Mouse (Mus musculus) liver, embryonic 12.5 days (tissue): ENCODE measurements around the gene Nipa1. TPM values are rescaled to one million over a fixed set of nuclear protein-coding genes. Genes with fewer than 3 reads are reported as not detected.
A peak's percentile ranks its signal among the peaks of the same experiment; 100 is the strongest.
"Not testable (repeated sequence)": the region's sequence is repeated elsewhere in the genome, so short reads cannot be mapped to it uniquely, and the experiment has no call there.

Experiments
- ATAC-seq: fragments of 200-750 bp; cut with Nextera tagmentation; 2 replicates; pipeline ENCODE4 v1.8.0; 2017; ENCODE audit warnings: moderate number of reproducible peaks, mild to moderate bottlenecking, moderate library complexity
- H3K27ac ChIP-seq: fragments of 300-500 bp; sonication (generic); 2 replicates; pipeline ENCODE4 v1.5.1; 2016; ENCODE audit warnings: mild to moderate bottlenecking
- H3K27me3 ChIP-seq: fragments of 300-500 bp; sonication (generic); replicated peaks from 2 replicates; pipeline ENCODE4 v1.6.1; 2016; ENCODE audit warnings: mild to moderate bottlenecking, moderate library complexity
- H3K36me3 ChIP-seq: fragments of 300-500 bp; sonication (generic); 2 replicates; pipeline ENCODE4 v1.6.1; 2016; ENCODE audit warnings: mild to moderate bottlenecking, moderate library complexity
- H3K4me1 ChIP-seq: fragments of 300-500 bp; sonication (generic); 2 replicates; pipeline ENCODE4 v1.6.1; 2016
- H3K4me2 ChIP-seq: fragments of 300-500 bp; sonication (generic); 2 replicates; pipeline ENCODE4 v1.6.1; 2016; ENCODE audit warnings: mild to moderate bottlenecking, moderate library complexity
- H3K4me3 ChIP-seq: fragments of 300-500 bp; sonication (generic); 2 replicates; pipeline ENCODE4 v1.5.1; 2016; ENCODE audit warnings: mild to moderate bottlenecking, moderate library complexity
- H3K9ac ChIP-seq: fragments of 300-500 bp; sonication (generic); 2 replicates; pipeline ENCODE4 v1.6.1; 2016; ENCODE audit warnings: mild to moderate bottlenecking, moderate library complexity
- H3K9me3 ChIP-seq: fragments of 300-500 bp; sonication (generic); replicated peaks from 2 replicates; pipeline ENCODE4 v1.6.1; 2016; ENCODE audit warnings: mild to moderate bottlenecking, moderate library complexity
- WGBS: fragments of 180-500 bp; shearing (Covaris S2); methylation state at CpG from one replicate; pipeline ENCODE4 v1.1.7; 2016; ENCODE audit not compliant: insufficient replicate concordance; 5-methylcytosine and 5-hydroxymethylcytosine counted together
- polyA plus RNA-seq: library from polyadenylated mRNA; unstranded; fragments of >200 nt; fragmentation: Nextera tagmentation; extraction: Ambion mirVana; gene quantifications from 2 replicates; pipeline ENCODE4 v1.2.1, GENCODE M21; 2016

Nipa1 gene
- polyA plus RNA-seq, 1 experiment from 2014 or later: 20.6 TPM

DNA sequence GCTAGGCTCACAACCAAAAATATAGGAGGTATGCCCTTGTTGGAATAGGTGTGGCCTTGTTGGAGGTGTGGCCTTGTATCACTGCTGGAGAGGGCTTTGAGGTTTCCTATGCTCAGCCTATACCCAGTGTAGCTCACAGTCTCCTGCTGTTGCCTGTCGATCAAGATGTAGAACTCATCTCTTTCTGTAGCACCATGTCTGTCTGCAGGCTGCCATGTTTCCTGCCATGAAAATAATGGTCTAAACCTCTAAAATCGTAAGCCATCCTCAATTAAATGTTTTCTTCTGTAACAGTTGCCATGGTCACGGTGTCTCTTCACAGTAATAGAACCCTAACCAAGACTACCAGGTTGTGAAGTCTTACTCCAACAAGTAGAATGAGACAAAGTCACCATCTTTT is 3.8 kb upstream of the Nipa1 start:
- no peak overlapping the region for H3K4me2 ChIP-seq

DNA sequence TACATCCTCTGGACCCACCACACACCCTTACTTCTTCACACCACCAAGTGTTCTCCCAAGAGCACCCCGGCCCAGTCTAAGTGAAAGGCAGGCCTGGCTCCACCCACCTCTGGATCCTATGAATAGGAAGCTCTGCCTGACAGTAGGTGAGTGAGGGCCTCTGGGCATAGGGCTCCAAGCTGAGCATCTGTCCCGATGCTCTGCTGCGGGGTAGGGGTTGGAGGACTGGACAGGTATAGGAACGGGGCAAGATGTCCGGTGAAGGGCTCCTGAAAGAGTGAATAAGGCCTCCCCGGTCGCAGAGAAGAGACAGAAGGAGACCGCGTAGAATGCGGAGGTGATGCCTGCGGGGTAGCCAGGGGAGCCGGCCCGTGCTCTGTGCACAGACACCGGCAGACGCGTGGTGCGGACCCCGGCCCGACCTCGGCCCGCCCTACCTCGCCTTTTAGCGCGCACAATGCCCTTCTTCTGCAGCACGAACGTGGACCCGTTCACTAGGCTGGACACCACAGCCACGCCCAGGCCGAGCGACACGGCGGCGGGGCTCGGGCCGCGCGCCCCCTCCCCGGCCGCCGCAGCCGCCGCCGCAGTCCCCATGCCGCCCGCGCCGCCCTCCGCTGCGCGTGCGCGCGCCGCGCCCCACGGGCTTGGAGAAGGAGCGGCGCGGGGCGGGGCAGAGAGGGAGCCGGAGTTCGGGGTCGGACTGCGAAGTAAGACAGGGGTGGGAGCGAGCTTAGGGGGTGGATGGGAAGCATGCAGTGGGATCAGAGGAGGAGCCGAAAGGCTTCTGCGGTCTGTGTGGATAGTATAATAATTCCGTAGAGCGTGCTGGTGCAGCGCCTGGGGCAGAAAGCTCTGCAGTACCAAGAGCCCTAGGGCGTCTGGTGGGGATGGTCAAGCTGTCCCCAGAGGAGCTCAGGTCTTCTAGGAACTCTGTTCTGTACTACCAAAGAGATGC is 503 bp downstream of the Nipa1 start:
- peak overlapping the region; percentile 91 for H3K4me2 ChIP-seq
- peak overlapping the region; percentile 97 for H3K9ac ChIP-seq
- peak overlapping the region; percentile 93 for H3K4me3 ChIP-seq
- H3K27ac ChIP-seq: peak overlapping the region; percentile 99
- no peaks in the 10 kb centered on the region for H3K36me3 ChIP-seq
- H3K4me1 ChIP-seq: peaks cover 73% of the 10 kb centered on the region
- no peaks in the 10 kb centered on the region for H3K9me3 ChIP-seq
- 1% methylated on average over 68 of the region's 71 CpGs for WGBS
- H3K27me3 ChIP-seq: no peaks in the 10 kb centered on the region
- ATAC-seq: peak; percentile 75

More for the DNA sequence above, 3.8 kb upstream of the Nipa1 start:
- Histone ChIP-seq H3K9ac (no peak overlapping the region), H3K4me1 (peaks cover 42% of the 10 kb centered on the region), H3K4me3 (no peak overlapping the region), H3K27me3 (no peaks in the 10 kb centered on the region; the same call in 1 of the 2 replicates), H3K36me3 (no peaks in the 10 kb centered on the region), H3K27ac (no peak overlapping the region), H3K9me3 (no peaks in the 10 kb centered on the region)
- 83% methylated on average over 3 of the region's 3 CpGs for WGBS
- ATAC-seq: no peak

DNA sequence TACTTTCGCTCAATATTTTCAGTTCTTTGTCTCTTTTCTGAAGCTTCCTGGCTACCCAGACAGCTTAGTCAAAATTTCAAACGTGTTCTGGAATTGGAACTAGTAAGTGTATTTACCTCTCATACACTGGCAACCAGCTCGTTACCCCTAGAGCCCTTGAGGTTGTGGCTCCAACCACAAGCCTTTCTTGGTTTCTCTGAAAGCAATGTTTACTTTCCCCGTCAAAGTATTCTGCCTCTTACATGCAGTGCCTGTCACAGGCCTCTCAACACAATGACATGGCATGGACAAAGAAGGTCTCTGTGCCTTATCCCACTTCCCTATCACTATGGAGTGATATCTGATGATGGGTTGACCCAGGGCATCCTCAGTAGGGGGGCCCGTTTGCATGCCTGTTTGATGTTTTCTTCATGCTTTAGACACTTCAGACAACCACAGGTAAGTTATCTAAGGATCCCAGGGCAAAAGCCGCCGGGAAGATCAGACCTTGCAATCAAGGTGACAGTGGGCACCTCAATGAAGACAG is 1.2 kb downstream of the Nipa1 start:
- WGBS: 25% methylated on average over 7 of the region's 7 CpGs
- Histone ChIP-seq H3K4me3 (peak overlapping the region; percentile 93), H3K4me2 (peak overlapping the region; percentile 91), H3K4me1 (peaks cover 71% of the 10 kb centered on the region), H3K36me3 (peaks cover under 1% of the 10 kb centered on the region; the same call in 1 of the 2 replicates), H3K9ac (peak overlapping the region; percentile 97), H3K27me3 (no peaks in the 10 kb centered on the region), H3K27ac (peak overlapping the region; percentile 99), H3K9me3 (no peaks in the 10 kb centered on the region)
- peak; percentile 27 for ATAC-seq

DNA sequence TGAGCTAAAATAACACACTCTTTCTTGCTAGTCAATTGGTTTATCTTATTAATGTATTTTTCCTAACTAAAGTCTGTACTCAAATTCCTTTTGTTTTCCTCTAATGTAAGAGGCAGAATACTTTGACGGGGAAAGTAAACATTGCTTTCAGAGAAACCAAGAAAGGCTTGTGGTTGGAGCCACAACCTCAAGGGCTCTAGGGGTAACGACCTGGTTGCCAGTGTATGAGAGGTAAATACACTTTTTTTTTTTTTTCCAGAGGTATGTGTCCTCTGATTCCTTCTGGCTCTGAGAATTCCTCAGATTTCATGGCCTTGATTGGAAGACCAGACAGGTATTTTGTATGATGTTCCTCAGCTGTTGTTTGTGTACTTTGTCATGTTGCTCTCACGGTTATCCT is 2.0 kb downstream of the Nipa1 start:
- no peak for ATAC-seq
- Histone ChIP-seq H3K4me2 (peak overlapping the region; percentile 91), H3K4me3 (peak overlapping the region; percentile 93), H3K9ac (peak overlapping the region; percentile 97), H3K9me3 (no peaks in the 10 kb centered on the region), H3K27ac (peak overlapping the region; percentile 99), H3K27me3 (no peaks in the 10 kb centered on the region), H3K36me3 (peaks cover 3% of the 10 kb centered on the region; the same call in 1 of the 2 replicates), H3K4me1 (peaks cover 72% of the 10 kb centered on the region)
- WGBS: 60% methylated on average over 3 of the region's 3 CpGs

DNA sequence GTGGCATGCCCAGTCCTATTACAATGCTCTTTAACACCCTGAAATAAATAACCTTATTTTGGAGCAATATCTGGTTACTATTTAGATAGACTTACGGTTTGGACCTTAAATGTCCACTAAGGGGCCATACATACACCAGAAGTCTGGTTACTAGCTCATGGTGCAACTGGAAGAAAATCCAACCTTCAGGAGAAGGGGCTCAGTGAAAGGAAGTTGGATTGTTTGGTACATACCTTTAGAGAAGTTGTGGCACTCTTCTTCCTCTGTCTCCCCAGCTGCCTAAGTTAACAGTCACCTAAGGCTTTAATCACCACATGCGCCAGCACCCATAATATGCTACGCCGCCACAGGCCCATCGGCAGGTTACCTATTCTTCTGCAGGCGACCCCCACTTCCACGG is 3.9 kb downstream of the Nipa1 start:
- Histone ChIP-seq H3K9me3 (no peaks in the 10 kb centered on the region), H3K4me3 (peak overlapping the region; percentile 29), H3K9ac (peak overlapping the region; percentile 64), H3K36me3 (peaks cover 6% of the 10 kb centered on the region; the same call in 1 of the 2 replicates), H3K27me3 (no peaks in the 10 kb centered on the region), H3K4me1 (peaks cover 77% of the 10 kb centered on the region), H3K4me2 (peak overlapping the region; percentile 91), H3K27ac (peak overlapping the region; percentile 99)
- WGBS: 71% methylated on average over 7 of the region's 7 CpGs
- no peak for ATAC-seq

DNA sequence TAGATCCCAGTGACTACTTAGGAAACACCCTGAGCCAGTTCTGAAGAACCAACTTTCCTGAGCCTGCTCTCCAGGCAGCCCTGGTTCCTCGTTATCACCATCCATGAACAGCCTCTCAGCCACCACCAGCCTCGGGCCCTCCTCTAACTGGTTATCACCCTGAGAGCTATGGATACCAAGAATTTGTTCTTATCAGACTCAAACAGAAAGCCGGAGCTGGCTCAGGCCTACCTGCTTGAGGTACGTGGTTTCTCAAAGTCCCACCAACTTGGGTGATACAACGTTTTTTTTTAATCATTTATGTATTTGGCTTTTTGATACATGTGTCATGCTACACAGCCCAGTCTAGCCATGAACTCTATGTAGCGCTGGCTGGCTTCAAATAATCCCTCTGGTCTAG is 4.6 kb downstream of the Nipa1 start:
- H3K27me3 ChIP-seq: no peaks in the 10 kb centered on the region
- H3K4me1 ChIP-seq: peaks cover 77% of the 10 kb centered on the region
- H3K9me3 ChIP-seq: no peaks in the 10 kb centered on the region
- peaks cover 7% of the 10 kb centered on the region; the same call in 1 of the 2 replicates for H3K36me3 ChIP-seq
- peak overlapping the region; percentile 99 for H3K27ac ChIP-seq
- H3K4me2 ChIP-seq: peak overlapping the region; percentile 91
- H3K4me3 ChIP-seq: peak overlapping the region; percentile 29
- WGBS: 18% methylated on average over 6 of the region's 6 CpGs
- H3K9ac ChIP-seq: peak overlapping the region; percentile 64
- peak; percentile 91 for ATAC-seq

DNA sequence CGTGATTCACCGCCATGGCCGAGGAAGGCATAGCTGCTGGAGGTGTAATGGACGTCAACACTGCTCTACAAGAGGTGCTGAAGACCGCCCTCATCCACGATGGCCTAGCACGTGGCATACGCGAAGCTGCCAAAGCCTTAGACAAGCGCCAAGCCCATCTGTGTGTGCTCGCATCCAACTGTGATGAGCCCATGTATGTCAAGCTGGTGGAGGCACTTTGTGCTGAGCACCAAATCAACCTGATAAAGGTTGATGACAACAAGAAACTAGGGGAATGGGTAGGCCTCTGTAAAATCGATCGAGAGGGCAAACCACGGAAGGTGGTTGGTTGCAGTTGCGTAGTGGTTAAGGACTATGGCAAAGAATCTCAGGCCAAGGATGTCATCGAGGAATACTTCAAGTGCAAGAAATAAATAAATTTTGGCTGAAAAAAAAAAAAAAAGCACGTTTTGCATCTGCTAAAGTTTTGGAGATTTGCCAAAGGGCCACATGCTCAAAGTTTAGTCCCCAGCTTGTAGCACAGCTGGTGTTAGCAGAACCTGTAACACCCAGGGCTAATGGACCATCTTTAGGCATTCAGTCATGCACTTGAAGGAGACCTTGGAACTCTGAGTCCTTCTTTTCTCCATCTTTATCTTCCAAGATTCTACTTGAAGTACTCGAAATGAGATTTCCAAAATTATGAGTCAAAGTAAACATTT is 5.6 kb downstream of the Nipa1 start:
- Histone ChIP-seq H3K4me2 (peak overlapping the region; percentile 91), H3K4me1 (peaks cover 79% of the 10 kb centered on the region), H3K27ac (peak overlapping the region; percentile 99), H3K9ac (peak overlapping the region; percentile 43), H3K36me3 (peaks cover 13% of the 10 kb centered on the region)
- not testable (repeated sequence) for H3K27me3 ChIP-seq, H3K4me3 ChIP-seq, ATAC-seq, H3K9me3 ChIP-seq
- 84% methylated on average over 9 of the region's 18 CpGs for WGBS

DNA sequence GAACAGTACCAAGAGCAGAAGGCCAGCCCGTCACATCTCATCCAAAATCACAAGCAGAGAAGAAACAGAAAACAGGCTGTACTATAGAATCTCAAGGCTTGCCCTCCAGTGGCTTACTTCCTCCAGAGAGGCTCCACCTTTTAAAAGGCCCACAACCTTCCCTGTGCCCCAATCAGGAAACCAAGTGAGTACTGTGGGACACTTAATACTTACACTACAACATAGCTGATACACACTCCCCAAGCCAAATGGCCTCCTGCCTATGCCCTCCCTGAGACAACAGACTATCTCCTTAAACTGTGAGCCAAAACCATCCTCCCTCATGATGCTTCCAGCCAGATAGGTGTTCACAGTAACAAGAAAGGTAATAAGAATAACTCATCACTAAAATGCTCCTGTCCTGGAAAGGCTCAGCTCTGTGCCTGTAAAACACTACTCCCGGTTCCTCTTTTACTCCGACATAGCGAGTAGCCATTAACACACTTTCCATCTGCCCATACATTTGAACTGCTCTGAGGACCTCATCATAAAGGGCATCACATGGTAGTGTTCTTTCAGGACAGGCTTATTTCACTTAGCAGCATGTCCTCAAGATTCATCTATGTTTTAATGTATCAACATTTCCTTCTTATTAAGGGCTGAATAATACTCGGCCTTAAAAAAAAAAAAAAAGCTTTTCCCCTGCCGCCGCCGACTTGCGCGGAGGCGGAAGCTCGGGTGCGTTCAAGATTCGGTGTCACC is 6.3 kb downstream of the Nipa1 start:
- H3K36me3 ChIP-seq: peaks cover 13% of the 10 kb centered on the region
- 0 out of 2 replicates have a peak overlapping the region, but pooled peaks have one; percentile 19 for H3K9ac ChIP-seq
- H3K4me1 ChIP-seq: peaks cover 78% of the 10 kb centered on the region
- peak overlapping the region; percentile 17 for H3K4me2 ChIP-seq
- no peak overlapping the region for H3K4me3 ChIP-seq
- H3K27me3 ChIP-seq: no peaks in the 10 kb centered on the region
- no peaks in the 10 kb centered on the region for H3K9me3 ChIP-seq
- 90% methylated on average over 14 of the region's 14 CpGs for WGBS
- ATAC-seq: no peak
- H3K27ac ChIP-seq: peak overlapping the region; percentile 76

DNA sequence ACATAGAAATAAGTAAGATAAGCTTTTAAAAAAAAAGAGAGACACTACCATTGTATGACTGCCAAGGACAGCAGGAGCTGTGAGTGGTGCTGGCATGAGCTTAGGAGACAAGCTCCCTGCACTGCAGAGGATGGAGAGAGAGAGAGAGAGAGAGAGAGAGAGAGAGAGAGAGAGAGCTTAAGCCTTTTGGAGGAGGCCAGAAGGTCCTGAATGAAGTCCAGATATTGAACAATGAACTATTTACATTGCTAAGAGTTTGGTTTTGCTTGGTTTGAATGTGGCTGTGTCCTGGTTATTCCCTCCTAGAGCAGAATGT is 8.8 kb downstream of the Nipa1 start:
- Histone ChIP-seq H3K9me3 (no peaks in the 10 kb centered on the region), H3K4me3 (no peak overlapping the region), H3K4me1 (peaks cover 60% of the 10 kb centered on the region), H3K4me2 (no peak overlapping the region), H3K27me3 (no peaks in the 10 kb centered on the region), H3K36me3 (peaks cover 17% of the 10 kb centered on the region), H3K27ac (peak overlapping the region; percentile 15; the same call in 1 of the 2 replicates), H3K9ac (no peak overlapping the region)
- no peak for ATAC-seq

DNA sequence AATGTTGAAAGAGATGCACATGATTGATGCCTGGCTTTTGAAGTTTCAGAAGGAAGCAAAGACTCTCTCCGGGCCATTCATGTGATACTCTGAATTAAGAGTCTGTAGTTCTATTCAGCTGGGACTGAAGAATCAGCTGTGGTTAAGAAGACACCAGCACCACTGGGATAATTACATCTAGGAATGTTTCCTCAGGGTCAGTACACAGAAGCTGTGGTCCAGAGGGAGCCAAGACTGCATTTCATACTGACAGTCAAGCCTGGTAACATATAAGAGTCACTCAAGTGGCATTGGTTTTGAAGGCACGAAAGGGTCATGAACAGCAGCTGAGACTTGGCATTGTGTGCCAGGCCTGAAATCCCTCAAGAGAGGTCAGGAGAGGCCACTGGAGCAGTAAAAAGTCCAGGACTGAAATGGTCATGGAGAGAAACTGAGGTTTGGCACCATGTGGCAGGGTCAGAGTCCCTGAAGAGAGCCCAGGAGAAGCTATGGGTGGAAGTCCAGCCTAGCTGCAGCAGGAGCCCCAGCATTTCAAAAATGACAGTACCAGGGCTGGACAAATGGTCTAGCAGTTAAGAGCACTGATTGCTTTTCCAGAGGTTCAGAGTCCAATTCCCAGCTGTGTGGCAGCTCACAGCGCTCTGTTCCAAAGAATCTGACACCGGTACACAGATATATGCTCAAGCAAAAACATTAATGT is 9.3 kb downstream of the Nipa1 start:
- Histone ChIP-seq H3K4me3 (no peak overlapping the region), H3K27me3 (no peaks in the 10 kb centered on the region), H3K4me2 (no peak overlapping the region), H3K9me3 (no peaks in the 10 kb centered on the region), H3K27ac (0 out of 2 replicates have a peak overlapping the region, but pooled peaks have one; percentile 15), H3K9ac (no peak overlapping the region), H3K36me3 (peaks cover 19% of the 10 kb centered on the region), H3K4me1 (peaks cover 55% of the 10 kb centered on the region)
- ATAC-seq: no peak
- WGBS: 86% methylated on average over 4 of the region's 4 CpGs

DNA sequence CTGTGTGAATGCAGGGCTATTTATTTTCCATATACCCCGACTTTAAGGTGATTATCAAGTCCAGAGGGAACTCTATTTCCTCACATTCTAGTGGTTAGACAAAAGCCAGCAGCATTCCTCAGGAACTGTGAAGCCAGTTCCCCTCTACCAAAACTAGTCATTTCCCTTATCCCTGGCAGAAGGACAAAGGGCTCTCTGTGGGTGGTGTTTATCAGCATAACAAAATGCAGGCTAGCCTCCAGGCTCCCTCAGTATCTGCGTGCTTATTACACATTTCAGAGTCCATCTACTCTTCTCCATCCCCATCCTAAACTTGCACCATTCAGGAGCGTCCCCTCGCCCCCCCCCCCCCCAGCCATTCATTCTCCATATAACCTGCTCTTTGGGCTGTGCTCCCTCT is 20.8 kb downstream of the Nipa1 start:
- H3K4me2 ChIP-seq: peak overlapping the region; percentile 21
- no peak overlapping the region for H3K4me3 ChIP-seq
- no peaks in the 10 kb centered on the region for H3K9me3 ChIP-seq
- peak overlapping the region; percentile 64 for H3K27ac ChIP-seq
- H3K27me3 ChIP-seq: no peaks in the 10 kb centered on the region
- peak overlapping the region; percentile 45 for H3K9ac ChIP-seq
- peaks cover 43% of the 10 kb centered on the region for H3K4me1 ChIP-seq
- H3K36me3 ChIP-seq: peaks cover 15% of the 10 kb centered on the region
- ATAC-seq: peak; percentile 68
- WGBS: 17% methylated on average over 3 of the region's 4 CpGs
